Mouse (Mus musculus) intestine, postnatal 0 days (tissue): ENCODE data around the gene Rbbp4. TPM values are rescaled to one million over a fixed set of nuclear protein-coding genes. Genes with fewer than 3 reads are reported as not detected.
A peak's percentile ranks its signal among the peaks of the same experiment; 100 is the strongest.
"Not testable (repeated sequence)": the region's sequence is repeated elsewhere in the genome, so short reads cannot be mapped to it uniquely, and the experiment has no call there.

Experiments
- ATAC-seq: fragments of 200-750 bp; cut with Nextera tagmentation; 2 replicates; pipeline ENCODE4 v1.8.0; 2017; ENCODE audit warnings: mild to moderate bottlenecking, moderate TSS enrichment, moderate library complexity
- H3K27ac ChIP-seq: fragments of 300-500 bp; sonication (generic); 2 replicates; pipeline ENCODE4 v1.5.1; 2014; ENCODE audit warnings: mild to moderate bottlenecking, low read depth, low read length, moderate library complexity
- H3K27me3 ChIP-seq: fragments of 300-500 bp; sonication (generic); replicated peaks from 2 replicates; pipeline ENCODE4 v1.6.1; 2014; ENCODE audit warnings: low read length, mixed read lengths; ENCODE audit not compliant: control insufficient read depth, insufficient read depth
- H3K36me3 ChIP-seq: fragments of 300-500 bp; sonication (generic); 2 replicates; pipeline ENCODE4 v1.6.1; 2014; ENCODE audit warnings: mild to moderate bottlenecking, moderate library complexity; ENCODE audit not compliant: control insufficient read depth, insufficient read depth
- H3K4me1 ChIP-seq: fragments of 300-500 bp; sonication (generic); replicated peaks from 2 replicates; pipeline ENCODE4 v1.6.1; 2014; ENCODE audit warnings: antibody characterized with exemption, low read length, mixed read lengths; ENCODE audit not compliant: control insufficient read depth, insufficient read depth
- H3K4me2 ChIP-seq: fragments of 300-500 bp; sonication (generic); replicated peaks from 2 replicates; pipeline ENCODE4 v1.6.1; 2014; ENCODE audit warnings: low read depth, mild to moderate bottlenecking, moderate library complexity
- H3K4me3 ChIP-seq: fragments of 300-500 bp; sonication (generic); 2 replicates; pipeline ENCODE4 v1.5.1; 2014; ENCODE audit warnings: low read depth, low read length
- H3K9ac ChIP-seq: fragments of 300-500 bp; sonication (generic); 2 replicates; pipeline ENCODE4 v1.6.1; 2014; ENCODE audit warnings: mild to moderate bottlenecking, low read depth, low read length
- H3K9me3 ChIP-seq: fragments of 300-500 bp; sonication (generic); 2 replicates; pipeline ENCODE4 v1.6.1; 2016; ENCODE audit warnings: mixed run types; ENCODE audit not compliant: control insufficient read depth
- CTCF ChIP-seq: sonication (generic); IDR thresholded peaks from 2 replicates; pipeline ENCODE4 v1.5.1; 2016; ENCODE audit warnings: low read depth, mild to moderate bottlenecking, control low read depth, antibody characterized with exemption, moderate library complexity
- WGBS: fragments of 180-500 bp; shearing (Covaris S2); extraction: QIAGEN DNeasy Blood & Tissue Kit; methylation state at CpG from one replicate; pipeline ENCODE4 v1.1.7; 2014; 5-methylcytosine and 5-hydroxymethylcytosine counted together
- polyA plus RNA-seq: library from polyadenylated mRNA; unstranded; fragments of >200 nt; fragmentation: Nextera tagmentation; extraction: Ambion mirVana; gene quantifications from 2 replicates; pipeline ENCODE4 v1.2.1, GENCODE M21; 2015

Gene Rbbp4
- polyA plus RNA-seq, 1 experiment from 2014 or later = 159 TPM

GRCm38 (mm10) chr4:129373202-129373976 is 38.2 kb upstream of the Rbbp4 start:
- 0 out of 2 replicates have a peak overlapping the region, but pooled peaks have one; percentile 13 for H3K4me2 ChIP-seq
- 0 out of 2 replicates have a peak, but pooled peaks cover 5% of the 10 kb centered on the region for H3K4me1 ChIP-seq
- no peaks in the 10 kb centered on the region for H3K9me3 ChIP-seq
- no peak for TF ChIP-seq CTCF
- H3K27ac ChIP-seq = peak overlapping the region; percentile 60
- no peak overlapping the region for H3K9ac ChIP-seq
- WGBS = 34% methylated on average over 8 of the region's 8 CpGs
- no peaks in the 10 kb centered on the region for H3K36me3 ChIP-seq
- no peaks in the 10 kb centered on the region for H3K27me3 ChIP-seq
- peak; percentile 56 for ATAC-seq
- H3K4me3 ChIP-seq = no peak overlapping the region

- Histone ChIP-seq H3K4me1 (0 out of 2 replicates have a peak, but pooled peaks cover 5% of the 10 kb centered on the region), H3K27me3 (no peaks in the 10 kb centered on the region), H3K9ac (no peak overlapping the region), H3K4me2 (no peak overlapping the region), H3K27ac (no peak overlapping the region), H3K36me3 (0 out of 2 replicates have a peak, but pooled peaks cover 5% of the 10 kb centered on the region), H3K4me3 (no peak overlapping the region), H3K9me3 (no peaks in the 10 kb centered on the region)
- 95% methylated on average over 3 of the region's 3 CpGs for WGBS
- peak; percentile 37; the same call in 1 of the 2 replicates for TF ChIP-seq CTCF
- ATAC-seq = no peak
Measured at GRCm38 (mm10) chr4:129371391-129371790, 36.2 kb upstream of the Rbbp4 start.

- Histone ChIP-seq H3K4me2 (no peak overlapping the region), H3K27ac (no peak overlapping the region)
- WGBS = 79% methylated on average over 5 of the region's 5 CpGs
Measured at GRCm38 (mm10) chr4:129365224-129365623, 30.1 kb upstream of the Rbbp4 start.

GRCm38 (mm10) chr4:129364379-129364778 is 29.2 kb upstream of the Rbbp4 start:
- ATAC-seq = no peak
- no peak overlapping the region for H3K27ac ChIP-seq
- TF ChIP-seq CTCF = no peak
- no peaks in the 10 kb centered on the region for H3K9me3 ChIP-seq
- whole genome bisulfite sequencing = 87% methylated on average over 3 of the region's 3 CpGs
- peaks cover 21% of the 10 kb centered on the region; the same call in 1 of the 2 replicates for H3K36me3 ChIP-seq
- H3K27me3 ChIP-seq = no peaks in the 10 kb centered on the region
- no peak overlapping the region for H3K9ac ChIP-seq
- no peak overlapping the region for H3K4me2 ChIP-seq
- no peaks in the 10 kb centered on the region for H3K4me1 ChIP-seq
- H3K4me3 ChIP-seq = no peak overlapping the region

More at GRCm38 (mm10) chr4:129365224-129365623, 30.1 kb upstream of the Rbbp4 start:
- H3K4me3 ChIP-seq = no peak overlapping the region
- peaks cover 14% of the 10 kb centered on the region; the same call in 1 of the 2 replicates for H3K36me3 ChIP-seq
- H3K27me3 ChIP-seq = no peaks in the 10 kb centered on the region
- no peak overlapping the region for H3K9ac ChIP-seq
- H3K4me1 ChIP-seq = no peaks in the 10 kb centered on the region
- TF ChIP-seq CTCF = no peak
- H3K9me3 ChIP-seq = no peaks in the 10 kb centered on the region
- ATAC-seq = no peak

- Histone ChIP-seq H3K4me3 (no peak overlapping the region), H3K27ac (no peak overlapping the region), H3K27me3 (no peaks in the 10 kb centered on the region), H3K4me1 (no peaks in the 10 kb centered on the region), H3K9me3 (no peaks in the 10 kb centered on the region), H3K9ac (no peak overlapping the region), H3K36me3 (peaks cover 22% of the 10 kb centered on the region; the same call in 1 of the 2 replicates), H3K4me2 (no peak overlapping the region)
- WGBS = 88% methylated on average over 9 of the region's 9 CpGs
- ATAC-seq = no peak
- no peak for TF ChIP-seq CTCF
Measured at GRCm38 (mm10) chr4:129363463-129363862, 28.3 kb upstream of the Rbbp4 start.

- Histone ChIP-seq H3K27ac (no peak overlapping the region), H3K4me2 (no peak overlapping the region), H3K27me3 (no peaks in the 10 kb centered on the region), H3K4me1 (no peaks in the 10 kb centered on the region), H3K9me3 (no peaks in the 10 kb centered on the region), H3K9ac (no peak overlapping the region), H3K36me3 (peaks cover 28% of the 10 kb centered on the region; the same call in 1 of the 2 replicates), H3K4me3 (no peak overlapping the region)
- no peak for ATAC-seq
- 74% methylated on average over 5 of the region's 5 CpGs for WGBS
- TF ChIP-seq CTCF = no peak
Measured at GRCm38 (mm10) chr4:129362771-129363170, 27.6 kb upstream of the Rbbp4 start.

- not testable (repeated sequence) for H3K4me1 ChIP-seq, H3K27me3 ChIP-seq, ATAC-seq, H3K4me3 ChIP-seq, H3K27ac ChIP-seq, H3K9me3 ChIP-seq, H3K9ac ChIP-seq, H3K4me2 ChIP-seq
- H3K36me3 ChIP-seq = peaks cover 30% of the 10 kb centered on the region; the same call in 1 of the 2 replicates
- 89% methylated on average over 3 of the region's 3 CpGs for WGBS
Measured at GRCm38 (mm10) chr4:129362238-129362637, 27.1 kb upstream of the Rbbp4 start.
